Mouse (Mus musculus) heart, embryonic 16.5 days (tissue): ENCODE data around the gene Babam2. TPM values are rescaled to one million over a fixed set of nuclear protein-coding genes. Genes with fewer than 3 reads are reported as not detected.

ENCODE experiments used
- ATAC-seq: fragments of 200-750 bp; cut with Nextera tagmentation; replicated peaks from 2 replicates; pipeline ENCODE4 v1.8.0; 2017; ENCODE audit warnings: moderate number of reproducible peaks; ENCODE audit not compliant: insufficient read depth, low FRiP score; ENCODE audit errors: extremely low read depth
- H3K27ac ChIP-seq: fragments of 300-500 bp; sonication (generic); 2 replicates; pipeline ENCODE4 v1.5.1; 2014; ENCODE audit warnings: mild to moderate bottlenecking, low read length, control low read depth, moderate library complexity
- H3K27me3 ChIP-seq: fragments of 300-500 bp; sonication (generic); 2 replicates; pipeline ENCODE4 v1.6.1; 2014; ENCODE audit warnings: low read length, mixed read lengths; ENCODE audit not compliant: control insufficient read depth, insufficient read depth
- H3K36me3 ChIP-seq: fragments of 300-500 bp; sonication (generic); 2 replicates; pipeline ENCODE4 v1.6.1; 2014; ENCODE audit not compliant: control insufficient read depth, insufficient read depth
- H3K4me1 ChIP-seq: fragments of 300-500 bp; sonication (generic); 2 replicates; pipeline ENCODE4 v1.6.1; 2014; ENCODE audit warnings: low read length, mixed read lengths; ENCODE audit not compliant: control insufficient read depth, insufficient read depth
- H3K4me2 ChIP-seq: fragments of 300-500 bp; sonication (generic); 2 replicates; pipeline ENCODE4 v1.6.1; 2014; ENCODE audit warnings: low read depth, mild to moderate bottlenecking, control low read depth, low read length
- H3K4me3 ChIP-seq: fragments of 300-500 bp; sonication (generic); 2 replicates; pipeline ENCODE4 v1.5.1; 2014; ENCODE audit warnings: mild to moderate bottlenecking, control low read depth, low read length
- H3K9ac ChIP-seq: fragments of 300-500 bp; sonication (generic); 2 replicates; pipeline ENCODE4 v1.6.1; 2014; ENCODE audit warnings: low read length, control low read depth
- H3K9me3 ChIP-seq: fragments of 300-500 bp; sonication (generic); replicated peaks from 2 replicates; pipeline ENCODE4 v1.6.1; 2016; ENCODE audit warnings: low read length; ENCODE audit not compliant: control insufficient read depth
- WGBS: fragments of 180-500 bp; shearing (Covaris S2); extraction: QIAGEN DNeasy Blood & Tissue Kit; methylation state at CpG from one replicate; pipeline ENCODE4 v1.1.7; 2014; 5-methylcytosine and 5-hydroxymethylcytosine counted together
- polyA plus RNA-seq: library from polyadenylated mRNA; unstranded; fragments of >200 nt; fragmentation: Nextera tagmentation; extraction: Ambion mirVana; gene quantifications from 2 replicates; pipeline ENCODE4 v1.2.1, GENCODE M21; 2015

Babam2 gene
- polyA plus RNA-seq, 1 experiment from 2014 or later = 39.9 TPM

GRCm38 (mm10) chr5:31727456-31727855 lies 30.0 kb downstream of the Babam2 start:
- Histone ChIP-seq H3K9ac (no peak overlapping the region), H3K36me3 (no peaks in the 10 kb centered on the region), H3K4me1 (0 out of 2 replicates have a peak, but pooled peaks cover 2% of the 10 kb centered on the region), H3K4me2 (no peak overlapping the region), H3K9me3 (no peaks in the 10 kb centered on the region), H3K4me3 (no peak overlapping the region), H3K27me3 (no peaks in the 10 kb centered on the region), H3K27ac (no peak overlapping the region)
- no peak for ATAC-seq
- 56% methylated on average over 5 of the region's 5 CpGs for WGBS

- Histone ChIP-seq H3K4me3 (no peak overlapping the region), H3K9ac (no peak overlapping the region), H3K36me3 (no peaks in the 10 kb centered on the region), H3K9me3 (no peaks in the 10 kb centered on the region), H3K4me1 (0 out of 2 replicates have a peak, but pooled peaks cover 3% of the 10 kb centered on the region), H3K27ac (no peak overlapping the region), H3K4me2 (no peak overlapping the region), H3K27me3 (no peaks in the 10 kb centered on the region)
- ATAC-seq = no peak
- WGBS = 30% methylated on average over 3 of the region's 3 CpGs
Observed at GRCm38 (mm10) chr5:31732644-31733338, 35.3 kb downstream of the Babam2 start.

GRCm38 (mm10) chr5:31741931-31742330 lies 44.4 kb downstream of the Babam2 start:
- H3K27me3 ChIP-seq = no peaks in the 10 kb centered on the region
- no peak for ATAC-seq
- no peak overlapping the region for H3K27ac ChIP-seq
- no peaks in the 10 kb centered on the region for H3K4me1 ChIP-seq
- WGBS = 93% methylated on average over 1 of the region's 1 CpGs
- no peaks in the 10 kb centered on the region for H3K9me3 ChIP-seq
- no peak overlapping the region for H3K4me2 ChIP-seq
- H3K9ac ChIP-seq = no peak overlapping the region
- no peak overlapping the region for H3K4me3 ChIP-seq
- no peaks in the 10 kb centered on the region for H3K36me3 ChIP-seq

- WGBS = 46% methylated on average over 4 of the region's 4 CpGs
- H3K27ac ChIP-seq = no peak overlapping the region
- H3K9ac ChIP-seq = no peak overlapping the region
Observed at GRCm38 (mm10) chr5:31742521-31743031, 45.1 kb downstream of the Babam2 start.

DNA sequence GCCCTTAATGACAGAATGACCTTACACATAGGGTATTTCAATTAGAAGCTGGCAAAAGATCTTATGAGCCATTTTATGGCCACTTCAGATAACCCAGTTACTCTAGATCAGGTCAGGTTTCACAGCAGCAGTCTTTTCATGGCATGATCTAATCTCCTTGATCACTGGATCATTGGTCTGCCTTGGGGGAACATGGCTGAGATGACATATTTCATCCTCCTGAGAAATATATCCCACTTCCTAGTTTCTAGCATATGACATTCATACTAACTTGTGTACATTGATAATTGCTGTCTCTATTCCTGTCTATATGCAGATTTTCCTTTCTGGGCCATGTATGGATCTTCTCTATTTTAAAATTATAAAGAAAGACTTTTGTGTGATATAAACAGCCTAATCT lies 51.9 kb downstream of the Babam2 start:
- Histone ChIP-seq H3K9me3 (no peaks in the 10 kb centered on the region), H3K9ac (no peak overlapping the region), H3K4me3 (no peak overlapping the region), H3K36me3 (no peaks in the 10 kb centered on the region), H3K27me3 (no peaks in the 10 kb centered on the region), H3K27ac (no peak overlapping the region), H3K4me2 (no peak overlapping the region), H3K4me1 (no peaks in the 10 kb centered on the region)
- ATAC-seq = no peak

More at GRCm38 (mm10) chr5:31742521-31743031, 45.1 kb downstream of the Babam2 start:
- no peaks in the 10 kb centered on the region for H3K4me1 ChIP-seq
- no peak overlapping the region for H3K4me2 ChIP-seq
- H3K9me3 ChIP-seq = no peaks in the 10 kb centered on the region
- H3K36me3 ChIP-seq = no peaks in the 10 kb centered on the region
- no peak overlapping the region for H3K4me3 ChIP-seq
- H3K27me3 ChIP-seq = no peaks in the 10 kb centered on the region
- no peak for ATAC-seq

DNA sequence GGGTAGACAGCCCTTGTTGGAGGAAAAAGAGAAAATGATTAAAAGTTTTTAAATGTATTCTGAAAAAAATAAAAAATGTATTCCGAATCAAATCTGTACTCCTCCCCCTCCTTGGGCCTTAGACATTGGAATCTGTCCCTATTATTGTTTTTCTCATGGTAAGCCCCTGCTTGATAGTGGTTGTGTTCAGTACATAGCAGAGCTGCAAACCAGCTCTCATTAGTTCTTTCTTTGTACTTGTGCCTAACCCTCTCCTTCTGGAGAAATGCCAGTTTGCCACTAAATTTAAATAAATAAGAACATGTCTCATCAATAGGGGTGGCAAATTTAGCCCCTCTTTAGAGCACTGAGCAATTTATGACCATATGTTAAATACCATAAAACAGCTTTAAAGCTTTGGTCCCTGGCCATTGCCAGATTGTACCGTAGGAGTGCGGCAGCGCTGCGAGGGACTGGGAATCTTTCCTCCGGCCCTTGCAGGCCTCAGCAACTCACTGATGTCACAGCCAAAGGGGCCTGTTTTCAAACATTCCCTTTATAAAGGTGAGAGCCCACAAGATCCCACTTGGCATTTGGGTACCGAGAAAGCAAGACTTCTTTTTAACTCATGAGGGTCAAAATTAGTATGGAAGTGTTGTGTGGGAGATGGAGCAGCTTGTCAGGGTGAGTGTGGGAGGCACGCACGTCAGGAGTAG lies 52.9 kb downstream of the Babam2 start:
- Histone ChIP-seq H3K36me3 (no peaks in the 10 kb centered on the region), H3K4me2 (no peak overlapping the region), H3K4me1 (no peaks in the 10 kb centered on the region), H3K9ac (no peak overlapping the region), H3K4me3 (no peak overlapping the region), H3K27ac (no peak overlapping the region), H3K9me3 (no peaks in the 10 kb centered on the region), H3K27me3 (no peaks in the 10 kb centered on the region)
- ATAC-seq = no peak
- WGBS = 79% methylated on average over 9 of the region's 9 CpGs

GRCm38 (mm10) chr5:31750955-31751354 lies 53.5 kb downstream of the Babam2 start:
- Histone ChIP-seq H3K9me3 (no peaks in the 10 kb centered on the region), H3K27ac (no peak overlapping the region), H3K36me3 (no peaks in the 10 kb centered on the region), H3K4me3 (no peak overlapping the region), H3K9ac (no peak overlapping the region), H3K4me1 (no peaks in the 10 kb centered on the region), H3K27me3 (no peaks in the 10 kb centered on the region), H3K4me2 (no peak overlapping the region)
- ATAC-seq = no peak
- 79% methylated on average over 4 of the region's 4 CpGs for WGBS

DNA sequence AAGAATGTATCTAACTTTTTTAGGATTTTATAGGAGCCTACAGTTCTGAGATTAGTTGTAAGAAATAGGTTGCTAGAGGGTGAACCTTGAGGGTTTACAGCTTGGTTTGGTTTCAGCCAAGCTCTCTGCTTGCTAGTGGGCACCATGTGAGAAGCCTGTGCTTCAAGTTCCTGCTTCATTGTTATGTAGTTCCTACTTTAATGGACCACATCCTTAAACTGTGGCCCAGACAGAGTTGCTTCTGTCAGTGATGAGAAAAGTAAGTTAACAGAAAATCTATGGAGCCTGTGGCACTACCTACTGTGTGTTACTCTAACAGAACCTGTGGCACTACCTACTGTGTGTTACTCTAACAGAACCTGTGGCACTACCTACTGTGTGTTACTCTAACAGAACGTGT lies 57.1 kb downstream of the Babam2 start:
- H3K9me3 ChIP-seq = no peaks in the 10 kb centered on the region; the same call in 1 of the 2 replicates
- no peaks in the 10 kb centered on the region for H3K27me3 ChIP-seq
- H3K36me3 ChIP-seq = peaks cover 2% of the 10 kb centered on the region; the same call in 1 of the 2 replicates
- no peaks in the 10 kb centered on the region for H3K4me1 ChIP-seq
- WGBS = 83% methylated on average over 1 of the region's 1 CpGs
- H3K4me3 ChIP-seq = no peak overlapping the region
- H3K27ac ChIP-seq = no peak overlapping the region
- no peak for ATAC-seq
- H3K4me2 ChIP-seq = no peak overlapping the region
- no peak overlapping the region for H3K9ac ChIP-seq

DNA sequence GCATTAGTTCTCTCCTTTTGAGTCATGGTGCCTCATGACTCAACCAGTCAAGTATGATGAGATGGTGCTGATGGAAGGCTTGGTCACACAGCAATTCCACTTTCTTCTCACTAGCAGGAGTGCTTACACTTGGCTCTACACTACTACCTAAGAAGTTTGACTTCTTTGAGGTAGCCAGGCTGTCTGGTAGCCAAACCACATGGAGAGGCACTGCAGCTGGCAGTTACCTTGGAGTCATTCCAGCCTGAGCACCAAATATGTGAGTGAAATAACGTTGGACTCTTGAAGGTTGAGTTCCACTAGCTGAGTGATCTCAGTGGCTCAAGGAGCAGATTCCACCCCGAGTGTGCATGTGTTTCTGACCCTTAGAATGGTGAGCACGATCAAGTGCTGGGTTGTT lies 57.8 kb downstream of the Babam2 start:
- 73% methylated on average over 3 of the region's 3 CpGs for WGBS
- ATAC-seq = no peak
- no peak overlapping the region for H3K27ac ChIP-seq

More for the DNA sequence above, 57.8 kb downstream of the Babam2 start:
- no peak overlapping the region for H3K9ac ChIP-seq
- H3K36me3 ChIP-seq = peaks cover 2% of the 10 kb centered on the region; the same call in 1 of the 2 replicates
- no peaks in the 10 kb centered on the region for H3K4me1 ChIP-seq
- no peaks in the 10 kb centered on the region; the same call in 1 of the 2 replicates for H3K9me3 ChIP-seq
- no peak overlapping the region for H3K4me3 ChIP-seq
- H3K27me3 ChIP-seq = no peaks in the 10 kb centered on the region
- H3K4me2 ChIP-seq = no peak overlapping the region
